Mouse (Mus musculus) cerebellum, adult 9-11 months (tissue): ENCODE measurements around the gene Olfr325.
A peak's percentile ranks its signal among the peaks of the same experiment; 100 is the strongest.
"Not testable (repeated sequence)": the region's sequence is repeated elsewhere in the genome, so short reads cannot be mapped to it uniquely, and the experiment has no call there.

Experiments used
- DNase-seq: peaks from one replicate; pipeline ENCODE4 v3.0.0; 2022

Olfr325 gene

GRCm38 (mm10) chr11:58577430-58577829 lies at the start of gene Olfr325:
Gene Olfr325 (plus strand): TSS chr11:58577730.
- no peak for DNase-seq

- DNase-seq: not testable (repeated sequence)
Measured at GRCm38 (mm10) chr11:58534736-58535135, 42.8 kb upstream of the Olfr325 start, which contains the start of gene Olfr330. Gene Olfr330 (minus strand): TSS chr11:58534836.

- DNase-seq: no peak
Measured at GRCm38 (mm10) chr11:58546322-58546721, 31.2 kb upstream of the Olfr325 start, which contains the start of gene Olfr329-ps. Gene Olfr329-ps (minus strand): TSS chr11:58546422.

- DNase-seq: no peak
Measured at GRCm38 (mm10) chr11:58555536-58555935, 22.0 kb upstream of the Olfr325 start, which contains the start of gene Olfr328. Gene Olfr328 (minus strand): TSS chr11:58555636.

- no peak for DNase-seq
Measured at GRCm38 (mm10) chr11:58570405-58570804, 7.1 kb upstream of the Olfr325 start, which contains the start of gene Olfr224. Gene Olfr224 (minus strand): TSS chr11:58570553.

- no peak for DNase-seq
Measured at GRCm38 (mm10) chr11:58578636-58579035, 1.1 kb downstream of the Olfr325 start.

GRCm38 (mm10) chr11:58587898-58588348 lies 10.4 kb downstream of the Olfr325 start:
- peak; percentile 3 for DNase-seq

- DNase-seq: no peak
Measured at GRCm38 (mm10) chr11:58588620-58589250, 11.2 kb downstream of the Olfr325 start.

- no peak for DNase-seq
Measured at GRCm38 (mm10) chr11:58594814-58595213, 17.3 kb downstream of the Olfr325 start, which contains the start of gene Olfr324. Gene Olfr324 (plus strand): TSS chr11:58595114.

- no peak for DNase-seq
Measured at GRCm38 (mm10) chr11:58597837-58598236, 20.3 kb downstream of the Olfr325 start.

- no peak for DNase-seq
Measured at GRCm38 (mm10) chr11:58602062-58602461, 24.5 kb downstream of the Olfr325 start.

- DNase-seq: no peak
Measured at GRCm38 (mm10) chr11:58602800-58603560, 25.4 kb downstream of the Olfr325 start.

GRCm38 (mm10) chr11:58604688-58605087 lies 27.2 kb downstream of the Olfr325 start:
- DNase-seq: no peak

- DNase-seq: no peak
Measured at GRCm38 (mm10) chr11:58605228-58605627, 27.7 kb downstream of the Olfr325 start.

- no peak for DNase-seq
Measured at GRCm38 (mm10) chr11:58606177-58606919, 28.8 kb downstream of the Olfr325 start.

GRCm38 (mm10) chr11:58607030-58607429 lies 29.5 kb downstream of the Olfr325 start:
- DNase-seq: no peak

- DNase-seq: no peak
Measured at GRCm38 (mm10) chr11:58613359-58613758, 35.8 kb downstream of the Olfr325 start.

GRCm38 (mm10) chr11:58614526-58614925 lies 37.0 kb downstream of the Olfr325 start:
- no peak for DNase-seq

GRCm38 (mm10) chr11:58615975-58616374 lies 38.4 kb downstream of the Olfr325 start, which contains the start of gene 2210407C18Rik:
Gene 2210407C18Rik (minus strand): TSS chr11:58616075.
- no peak for DNase-seq

- DNase-seq: no peak
Measured at GRCm38 (mm10) chr11:58618369-58618768, 40.8 kb downstream of the Olfr325 start.

GRCm38 (mm10) chr11:58618793-58619192 lies 41.3 kb downstream of the Olfr325 start:
- no peak for DNase-seq

- DNase-seq: no peak
Measured at GRCm38 (mm10) chr11:58626146-58626545, 48.6 kb downstream of the Olfr325 start.

GRCm38 (mm10) chr11:58630401-58630800 lies 52.9 kb downstream of the Olfr325 start, which contains the start of gene Olfr323:
Gene Olfr323 (minus strand): TSS chr11:58630501.
- DNase-seq: no peak
